Mouse (Mus musculus): ENCODE data around the gene Mfge8.

Gene Mfge8

DNA sequence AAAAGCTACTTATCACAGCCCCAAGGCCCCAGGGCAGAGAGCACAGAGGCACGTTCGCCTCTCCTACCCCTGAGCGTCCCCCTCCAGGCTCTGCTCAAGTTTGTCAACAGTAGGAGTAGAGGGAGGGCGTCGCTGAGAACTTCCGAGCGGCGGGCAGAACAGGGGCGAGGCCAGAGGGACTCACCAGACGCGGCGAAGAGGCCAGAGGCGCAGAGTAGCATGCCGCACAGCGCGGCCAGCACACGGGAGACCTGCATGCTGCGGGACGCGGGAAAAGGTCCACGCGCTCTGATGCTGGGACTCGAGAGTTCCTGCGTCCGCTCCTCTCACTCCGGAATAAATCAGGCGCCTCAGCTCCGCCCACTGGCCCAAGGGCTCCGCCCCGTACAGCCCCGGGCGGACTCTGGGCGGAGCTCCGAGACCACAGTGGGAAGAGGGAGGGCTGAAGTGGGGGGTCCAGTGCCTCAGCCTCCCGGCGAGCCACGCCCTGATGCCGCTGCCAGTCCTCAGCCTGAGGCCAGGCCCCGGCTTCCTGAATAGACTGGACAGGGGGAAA is at the start of gene Mfge8:
Mfge8 (minus strand) TSS at position 350 of the 556 bp plus-strand sequence.
- in situ Hi-C loops (cut with MseI, MboI): no loop called here

DNA sequence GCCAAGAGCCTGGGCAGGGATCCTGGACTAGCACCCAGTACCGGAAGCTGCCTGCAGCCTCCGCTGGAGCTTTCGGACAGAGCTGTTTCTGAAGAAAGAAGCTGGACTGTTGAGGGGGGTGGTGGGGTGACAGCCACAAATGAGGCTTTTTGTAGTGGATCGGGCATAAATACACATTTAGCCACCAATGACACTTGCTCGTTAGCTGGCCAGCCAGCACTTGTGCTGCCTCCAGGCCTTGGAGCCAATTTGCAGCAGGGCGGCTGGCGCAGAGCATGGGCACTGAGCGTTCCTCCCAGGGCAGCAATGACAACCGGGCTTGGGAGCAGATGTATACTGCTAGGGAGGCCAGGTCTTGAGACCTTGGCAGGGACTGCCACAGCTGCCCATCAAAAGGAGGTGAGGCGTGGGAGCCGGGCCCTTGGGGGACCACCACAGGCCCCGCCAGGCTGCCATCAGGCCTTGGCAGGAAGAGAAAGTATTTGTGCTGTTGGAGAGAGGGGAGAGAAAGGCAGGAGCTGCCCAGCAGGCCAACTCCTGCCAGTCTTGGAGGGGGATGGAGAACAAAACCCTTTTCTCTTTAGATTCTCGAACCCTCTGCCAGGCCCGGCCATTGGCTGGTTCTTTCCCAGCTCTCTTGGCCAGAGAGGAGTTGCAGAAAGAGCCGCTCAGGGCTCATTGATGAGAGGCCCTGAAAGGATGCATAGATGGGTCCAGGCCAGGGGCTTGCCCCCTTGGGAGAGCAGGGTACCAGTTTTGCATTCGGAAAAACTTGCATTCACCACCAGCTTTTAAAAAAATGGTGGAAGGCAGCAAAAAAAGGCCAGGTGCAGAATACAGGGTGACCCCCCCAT is 45.9 kb upstream of the Mfge8 start:
- in situ Hi-C loops (cut with MseI, MboI): no loop called here

DNA sequence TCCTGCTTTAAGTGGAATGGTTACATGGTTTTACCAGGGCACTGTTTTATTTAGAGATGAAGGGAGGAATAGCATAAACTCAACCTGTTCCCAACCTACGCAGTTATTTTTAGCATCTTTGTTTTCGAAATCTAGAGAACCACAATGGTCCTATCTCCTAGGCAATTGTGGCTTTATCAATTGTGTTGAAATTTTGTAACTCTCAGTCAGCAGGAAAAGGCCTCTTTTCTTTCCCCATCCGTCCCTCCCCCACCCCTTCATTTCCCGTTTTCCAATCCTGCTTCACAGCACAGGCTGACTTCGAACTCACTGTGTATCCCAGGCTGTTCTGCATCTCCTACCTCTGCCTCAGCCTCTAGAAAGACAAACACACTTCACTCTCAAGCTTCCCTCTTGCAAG is 45.1 kb upstream of the Mfge8 start:
- in situ Hi-C loops (cut with MseI, MboI): no loop called here

DNA sequence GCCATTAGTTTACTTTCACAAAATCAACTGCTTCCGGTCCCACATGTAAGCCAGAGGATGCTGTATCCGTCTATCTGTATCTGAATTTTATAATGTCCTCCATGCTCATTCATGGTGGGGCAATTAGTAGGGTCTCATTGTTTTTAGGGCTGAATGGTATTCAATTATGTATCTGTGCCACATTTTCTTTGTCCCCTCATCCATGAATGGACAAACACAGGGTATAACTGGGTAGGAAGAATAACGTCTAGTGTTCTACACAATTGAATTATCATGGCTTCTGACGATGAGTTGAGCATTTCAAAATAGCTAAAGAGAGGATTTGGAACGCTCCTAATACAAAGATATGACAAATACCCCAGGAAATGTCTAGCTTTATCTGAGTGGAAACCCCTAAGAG is 42.6 kb upstream of the Mfge8 start:
- in situ Hi-C loops (cut with MseI, MboI): no loop called here

DNA sequence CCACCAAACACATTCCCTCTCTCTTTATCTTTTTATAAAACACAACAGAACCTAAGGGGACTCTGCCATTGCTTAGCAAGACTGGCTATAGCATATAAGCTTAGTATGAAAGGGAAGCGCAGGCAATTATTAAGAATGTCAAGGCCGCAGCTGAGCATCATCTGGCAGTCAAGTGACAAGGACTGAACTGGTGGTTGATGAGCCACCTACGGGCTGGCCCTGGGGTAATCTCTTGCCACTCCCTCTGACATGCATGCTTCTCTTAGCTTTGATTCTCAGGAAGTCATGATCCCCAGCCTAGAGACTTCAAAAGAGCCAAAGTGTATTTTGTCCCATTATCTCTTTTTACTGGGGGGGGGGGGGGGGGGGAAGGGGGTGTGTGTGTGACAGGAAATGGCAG is 41.7 kb upstream of the Mfge8 start:
- in situ Hi-C loops (cut with MseI, MboI): no loop called here

DNA sequence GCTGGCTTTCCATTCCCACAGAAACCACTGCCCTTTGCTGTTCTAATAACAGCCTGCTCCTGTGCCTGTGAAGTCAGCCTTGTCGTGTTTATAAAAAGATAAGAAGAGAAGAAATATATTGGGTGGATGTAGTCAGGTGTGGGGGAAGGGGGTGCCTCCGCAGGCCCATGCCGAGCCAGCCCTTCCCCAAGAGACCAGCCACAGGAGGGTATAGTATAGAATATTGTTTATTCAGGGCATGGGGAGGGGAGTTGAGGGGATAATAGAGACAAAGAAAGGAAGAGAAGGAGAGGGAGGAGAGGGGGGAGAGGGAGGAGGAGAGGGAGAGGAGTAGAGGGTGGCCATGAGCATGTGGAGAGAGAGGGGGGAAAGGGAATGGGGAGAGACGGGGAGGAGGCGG is 40.4 kb upstream of the Mfge8 start:
- in situ Hi-C loops (cut with MseI, MboI): no loop called here

DNA sequence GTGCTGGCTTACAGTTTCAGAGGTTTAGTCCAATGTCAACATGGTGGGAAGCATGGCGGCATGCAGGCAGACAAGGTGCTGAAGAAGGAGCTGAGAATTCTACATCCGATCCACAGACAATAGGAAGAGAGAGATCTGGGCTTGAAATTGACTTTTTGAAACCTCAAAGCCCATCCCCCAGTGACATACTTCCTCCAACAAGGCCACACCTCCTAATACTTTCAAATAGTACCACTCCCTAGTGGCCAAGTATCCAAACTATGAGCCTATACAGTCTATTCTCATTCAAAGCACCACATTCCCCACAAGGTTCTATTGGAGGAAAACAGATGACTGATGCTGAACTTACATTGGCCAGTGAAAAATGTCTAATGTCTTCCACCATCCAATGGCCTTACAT is 38.7 kb upstream of the Mfge8 start:
- in situ Hi-C loops (cut with MseI, MboI): no loop called here

DNA sequence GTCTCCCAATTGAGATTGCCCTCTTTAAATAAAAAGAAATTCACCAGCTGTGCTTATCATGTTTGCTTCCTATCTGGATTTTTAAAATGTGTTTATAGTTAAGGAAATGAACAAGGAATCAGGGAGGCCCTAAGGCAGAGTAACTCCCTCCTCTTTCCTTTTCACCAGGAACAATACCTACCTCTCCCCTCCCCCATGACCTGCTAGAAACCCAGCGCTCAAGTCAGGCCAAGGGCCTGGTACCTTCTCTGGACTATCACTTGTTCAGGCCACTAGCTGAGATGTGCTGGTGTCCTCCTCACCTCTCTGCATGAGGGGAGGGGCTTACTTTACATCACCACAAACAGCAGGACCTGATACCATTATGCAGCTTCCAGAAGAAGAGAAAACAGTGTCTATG is 34.6 kb upstream of the Mfge8 start:
- in situ Hi-C loops (cut with MseI, MboI): no loop called here

DNA sequence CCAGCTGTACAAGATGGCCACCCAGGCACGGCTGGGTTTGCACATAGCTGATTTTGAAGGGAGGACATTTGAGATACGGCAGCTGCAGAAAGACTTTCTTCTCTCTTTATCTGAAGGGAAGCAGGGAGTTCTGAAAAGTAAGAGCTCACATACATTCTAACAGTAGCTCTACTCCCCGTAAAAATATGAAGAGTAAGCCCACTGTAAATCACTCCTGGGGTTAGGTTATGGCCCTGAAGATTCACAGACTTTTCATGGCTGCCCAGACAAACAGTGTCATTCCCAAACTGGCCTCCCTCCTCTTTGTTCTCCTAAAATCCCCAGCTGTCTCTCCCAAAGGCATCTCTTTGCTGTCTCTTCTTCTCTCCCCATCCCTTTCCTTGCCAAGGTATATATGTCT is 24.9 kb upstream of the Mfge8 start:
- in situ Hi-C loops (cut with MseI, MboI): no loop called here

DNA sequence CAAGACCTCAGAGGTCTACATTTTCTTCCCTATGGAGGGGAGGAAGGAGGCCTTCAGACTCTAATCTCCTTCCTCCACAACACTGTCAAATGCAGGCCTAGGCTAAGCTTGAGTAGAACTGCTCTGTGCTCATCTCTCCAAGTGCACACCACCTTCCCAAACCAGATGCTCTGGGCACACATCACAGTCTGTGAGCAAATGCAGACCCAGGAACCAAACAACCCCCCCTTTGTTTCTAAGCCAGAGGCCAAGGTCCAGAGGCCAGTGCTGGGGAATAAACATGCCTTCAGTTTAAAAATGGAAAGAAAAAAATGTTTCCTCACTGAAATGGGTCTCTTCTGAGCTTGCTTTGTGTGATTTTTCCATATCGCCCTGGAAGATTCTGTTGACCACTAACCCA is 22.9 kb upstream of the Mfge8 start:
- in situ Hi-C loops (cut with MseI, MboI): no loop called here

DNA sequence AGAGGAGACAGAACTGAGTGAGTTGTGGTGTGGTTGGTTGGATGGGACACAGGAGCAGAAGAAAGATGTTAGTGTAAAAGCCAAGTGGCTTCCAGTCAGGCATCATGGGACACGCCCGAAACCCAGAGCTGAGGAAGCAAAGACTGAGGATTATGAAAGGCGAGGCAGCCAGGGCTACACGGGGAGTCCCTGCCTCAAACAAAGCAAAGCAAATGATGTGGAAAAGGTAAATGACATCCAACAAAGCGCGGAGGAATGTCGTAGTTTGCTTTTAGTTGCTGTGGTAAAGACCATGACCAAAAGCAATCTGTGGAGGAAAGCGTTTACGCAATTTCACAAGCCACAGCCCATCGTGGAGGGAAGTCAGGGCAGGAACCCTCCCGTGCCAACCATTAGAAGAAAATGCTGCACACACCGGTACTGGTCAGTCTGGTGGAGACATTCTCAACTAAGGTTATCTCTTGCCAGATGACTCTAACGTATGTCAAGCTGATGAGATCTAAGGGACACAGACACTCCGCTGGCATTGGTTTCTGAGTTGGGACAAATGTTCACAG is 18.2 kb upstream of the Mfge8 start:
- in situ Hi-C loops (cut with MseI, MboI): no loop called here

DNA sequence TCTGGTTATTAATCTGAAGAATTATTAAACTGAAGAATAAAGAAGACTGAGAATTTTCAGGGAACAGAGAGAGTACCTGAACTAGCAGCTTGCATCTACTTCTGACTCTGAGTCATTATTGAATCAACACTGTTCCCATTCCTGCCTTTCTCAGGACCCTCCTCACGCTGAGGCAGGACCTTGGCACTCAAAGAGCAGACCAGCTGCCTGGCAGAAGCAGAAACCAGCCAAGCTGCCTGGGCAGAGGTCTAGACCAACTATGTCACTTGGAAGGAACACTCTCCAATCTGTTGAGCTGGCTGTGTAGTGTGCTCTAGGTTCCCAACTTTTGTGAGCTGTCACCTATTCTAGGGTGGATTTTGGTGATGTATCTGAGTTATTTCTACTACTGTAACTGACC is 10.5 kb upstream of the Mfge8 start:
- in situ Hi-C loops (cut with MseI, MboI): no loop called here

DNA sequence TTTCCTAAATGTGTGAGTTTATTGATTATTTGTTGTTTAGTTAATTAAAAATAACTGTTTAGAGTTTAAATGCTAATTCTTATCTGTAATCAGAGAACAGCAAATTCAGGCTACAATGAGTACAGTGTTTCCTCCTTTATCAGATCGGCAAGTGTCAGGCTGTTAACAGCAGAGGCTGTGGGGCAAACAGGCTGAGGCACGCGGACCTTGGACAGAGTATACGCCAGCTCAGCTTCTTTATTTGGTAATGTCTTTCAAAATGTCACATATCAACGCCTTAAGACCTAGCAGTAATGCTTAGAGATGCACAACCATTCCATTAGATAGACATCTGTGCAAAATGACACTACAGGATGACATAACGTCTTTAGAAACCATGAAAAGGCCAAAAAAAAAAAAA is 662 bp upstream of the Mfge8 start:
- in situ Hi-C loops (cut with MseI, MboI): no loop called here

DNA sequence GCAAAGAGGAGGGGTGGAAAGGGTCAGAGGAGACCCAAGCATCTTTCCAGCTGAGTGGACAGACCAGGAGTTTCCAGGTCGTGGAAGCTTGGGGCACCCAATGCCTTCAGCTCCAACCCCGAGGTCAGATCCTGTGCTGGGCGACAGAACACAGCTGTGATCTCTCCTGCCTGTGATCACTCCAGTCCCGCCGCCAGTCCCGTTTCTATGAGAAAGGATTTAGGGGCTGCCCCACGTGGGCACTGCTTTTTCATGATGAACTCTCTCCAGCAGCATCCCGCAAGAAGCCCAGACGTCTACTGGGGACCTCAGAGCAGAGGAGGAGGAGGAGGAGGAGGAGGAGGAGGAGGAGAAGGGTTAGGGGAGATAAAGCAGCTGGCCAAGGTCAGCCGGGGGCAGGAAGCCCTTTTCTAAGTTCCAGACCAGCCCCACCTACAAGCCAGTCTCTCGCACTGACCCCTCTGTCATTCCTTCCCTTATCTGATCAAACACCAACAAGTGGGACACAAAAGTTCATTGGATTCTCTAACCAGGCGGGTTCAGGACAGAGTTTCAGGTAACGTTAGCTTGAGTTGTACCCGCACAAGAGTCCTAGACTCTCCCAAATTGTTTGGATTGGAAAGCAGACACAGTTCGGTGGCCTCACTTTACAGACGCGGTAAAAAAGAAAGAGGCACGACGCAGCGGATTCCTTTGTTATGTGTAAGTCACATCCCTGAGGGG is 768 bp downstream of the Mfge8 start:
- in situ Hi-C loops (cut with MseI, MboI): no loop called here

DNA sequence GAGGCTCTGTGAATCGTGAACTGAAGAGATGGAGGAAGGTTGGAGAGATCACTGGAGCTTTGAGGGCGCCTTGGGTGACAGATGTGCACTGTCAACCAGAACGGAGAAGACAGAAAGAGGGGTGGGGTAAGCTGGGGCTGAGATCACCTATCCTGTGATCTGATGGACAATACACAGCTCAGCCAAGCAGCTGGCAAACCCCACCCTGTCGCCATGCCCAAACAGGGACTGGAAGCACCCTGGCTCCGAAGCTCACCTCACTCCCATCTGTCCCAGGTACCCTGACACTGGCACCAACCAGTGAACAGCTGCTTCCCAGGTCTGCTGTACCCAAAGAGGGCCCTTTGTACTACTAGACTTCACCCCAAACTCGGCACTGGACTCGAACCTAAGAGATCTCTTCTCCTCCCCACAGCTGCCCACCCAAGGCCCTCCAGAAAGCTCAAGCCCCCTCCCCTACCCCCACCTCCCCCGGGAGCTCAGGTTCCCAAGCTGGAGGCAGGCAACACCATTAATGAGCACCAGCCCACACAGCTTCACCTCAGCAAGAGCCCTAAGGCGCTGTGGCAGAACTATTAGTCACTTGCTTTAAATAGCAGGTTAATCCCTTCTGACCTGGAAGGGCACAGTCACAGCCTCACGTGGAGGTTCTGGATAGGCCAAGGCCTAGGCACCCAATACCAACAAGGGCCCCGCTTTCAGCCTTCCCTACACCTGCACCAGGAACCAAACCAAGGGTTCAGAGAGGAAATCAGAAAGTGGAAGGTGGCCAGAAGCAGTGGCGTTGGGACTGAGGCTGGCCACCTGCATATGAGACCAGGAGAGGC is 1.6 kb downstream of the Mfge8 start:
- in situ Hi-C loops (cut with MseI, MboI): no loop called here

DNA sequence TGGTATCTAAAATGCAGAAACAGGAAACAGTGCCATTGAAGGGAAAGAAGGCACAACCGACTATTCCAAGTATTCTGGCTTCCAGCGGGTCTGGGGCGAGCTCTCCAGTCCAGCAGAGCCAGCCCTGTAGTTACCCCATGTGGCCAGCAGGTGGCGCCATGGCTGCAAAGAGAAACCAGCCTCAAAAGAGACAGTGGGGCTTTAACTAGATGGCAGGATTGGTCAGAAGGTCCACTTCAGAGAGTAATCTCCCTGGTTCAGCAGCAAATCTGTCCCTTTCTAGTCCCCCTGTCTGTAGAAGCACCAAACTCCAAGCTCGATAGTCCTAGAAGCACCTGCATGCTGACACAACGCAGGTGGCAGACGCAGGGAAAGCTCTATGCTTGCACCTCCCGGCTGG is 8.0 kb downstream of the Mfge8 start:
- in situ Hi-C loops (cut with MseI, MboI): loop anchor here (5.0 kb wide), 1 partner anchor 86 kb away; no protein-coding TSS in a partner anchor

DNA sequence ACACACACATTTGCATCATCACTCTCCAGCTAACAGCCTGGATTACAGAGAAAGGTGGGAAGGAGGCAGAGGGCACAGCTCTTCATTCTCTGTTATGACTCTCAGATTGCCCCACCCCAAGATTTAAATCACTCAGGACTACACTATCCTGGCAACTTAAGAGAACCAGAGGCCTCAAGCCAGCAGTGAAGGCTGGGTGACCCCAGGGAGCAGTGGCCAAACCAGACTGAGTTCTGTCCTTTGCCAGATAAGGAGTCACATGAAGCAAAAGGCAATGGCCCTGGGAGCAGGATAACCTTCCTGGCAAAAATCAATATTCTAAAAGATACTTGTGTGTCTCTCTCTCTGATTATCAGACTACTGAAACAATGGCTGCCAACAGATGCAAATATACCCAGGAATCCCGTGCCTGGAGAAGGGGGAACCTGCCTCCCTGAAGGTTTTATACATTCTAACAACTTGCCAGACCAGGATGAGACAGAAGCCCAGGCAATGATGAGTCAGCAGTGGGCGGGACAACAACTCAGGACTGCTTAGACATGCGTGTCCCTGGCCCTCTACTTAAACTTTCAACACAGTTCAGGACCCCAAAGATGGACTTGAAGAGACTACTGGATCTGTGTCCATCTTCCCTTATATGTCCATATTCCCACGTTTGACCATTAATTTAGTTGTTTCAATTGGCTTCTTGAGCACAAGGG is 8.8 kb downstream of the Mfge8 start:
- in situ Hi-C loops (cut with MseI, MboI): loop anchor here (5.0 kb wide), 1 partner anchor 87 kb away; no protein-coding TSS in a partner anchor

DNA sequence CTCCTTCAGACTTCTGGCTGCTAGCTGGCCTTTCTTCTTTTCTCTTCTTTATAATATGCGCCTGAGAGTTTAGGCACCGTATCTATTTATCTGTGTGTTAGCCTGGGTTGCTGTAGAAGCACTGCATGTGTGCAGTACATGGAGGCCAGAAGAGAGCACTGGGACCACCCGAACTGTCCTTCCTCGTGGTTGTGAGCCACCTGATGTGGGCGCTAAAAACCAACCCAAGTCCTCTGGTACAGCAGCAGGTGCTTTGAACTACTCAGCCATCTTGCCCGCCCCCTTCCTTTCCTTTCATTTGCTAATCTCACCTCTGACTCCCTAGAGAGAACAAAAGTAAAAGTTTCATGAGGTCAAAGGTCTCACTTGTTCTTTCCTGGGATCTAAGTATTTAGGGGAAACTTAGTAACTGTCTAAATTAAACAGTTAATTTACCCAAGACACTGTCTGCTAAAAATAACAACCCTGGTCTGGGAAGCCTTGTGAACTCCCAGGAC is 9.5 kb downstream of the Mfge8 start:
- in situ Hi-C loops (cut with MseI, MboI): no loop called here

DNA sequence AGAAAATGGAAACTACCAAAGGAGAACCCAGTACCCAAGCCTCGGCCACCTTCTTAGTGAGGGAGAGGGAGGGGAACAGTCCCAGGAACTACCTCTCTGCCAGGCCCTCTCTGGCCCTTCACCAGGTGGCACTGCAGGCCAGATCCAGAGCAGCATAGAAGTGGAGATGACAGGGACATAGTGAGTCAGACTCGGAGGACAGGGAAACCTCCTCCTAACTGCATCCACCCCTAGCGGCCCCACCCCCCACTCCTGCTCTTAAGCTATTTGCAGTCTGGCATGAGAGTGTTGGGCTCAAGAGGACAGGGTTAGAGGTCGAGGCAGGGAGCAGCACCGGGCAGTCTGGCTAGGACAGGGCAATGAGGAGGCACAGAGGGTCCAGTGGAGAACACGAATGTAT is 15.5 kb downstream of the Mfge8 start:
- in situ Hi-C loops (cut with MseI, MboI): no loop called here

DNA sequence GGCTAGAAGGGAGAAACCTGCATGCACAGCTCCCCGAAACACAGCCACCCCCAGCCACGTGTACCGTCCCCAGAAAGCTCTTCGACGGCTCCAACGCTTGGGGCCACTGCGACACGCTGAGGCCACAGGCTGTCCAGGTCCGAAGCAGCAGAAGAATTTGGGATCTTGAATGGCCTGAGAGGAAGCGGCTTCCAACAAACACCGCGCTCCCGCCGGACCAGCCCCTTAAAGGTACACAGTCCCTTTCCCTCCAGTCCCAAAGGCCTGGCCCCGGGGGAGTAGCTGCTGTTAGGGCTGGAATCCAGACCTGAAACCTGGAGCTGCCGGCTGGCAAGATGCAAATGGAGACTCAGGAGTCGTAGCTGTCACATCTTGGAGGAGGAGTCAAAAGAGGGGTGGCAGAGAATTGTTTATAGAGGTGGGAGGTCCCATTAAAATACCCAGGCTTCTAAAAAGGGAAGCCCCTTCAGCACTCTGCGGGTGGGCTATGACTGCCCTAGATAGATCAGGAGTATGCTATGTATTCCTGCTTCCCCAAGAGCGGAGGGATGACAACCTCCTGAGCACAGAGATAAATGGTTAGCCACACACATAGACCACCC is 17.9 kb downstream of the Mfge8 start, which contains the start of gene Hapln3:
Hapln3 (minus strand) TSS at position 176 of the 602 bp plus-strand sequence.
- in situ Hi-C loops (cut with MseI, MboI): no loop called here
